Comparison of ENCODE assay signal across 11 mouse cellular contexts in genomic region chr19:32689724-32690123, GRCm38 (mm10). TPM values are rescaled to one million over a fixed set of nuclear protein-coding genes. Genes with fewer than 3 reads are reported as not detected.
DNase-seq lines count a peak whose midpoint lies in the region; ATAC-seq and TF ChIP-seq lines count a peak whose summit lies in the region.
"Had no signal": no experiment of that assay in that cellular context is flagged by ENCODE, and none has a peak within 500 bp of the region (broad histone marks: within the 10 kb centered on the region; RNA-seq: fewer than 3 reads in every experiment).

No protein-coding gene starts in this region.

- intact Hi-C loops in left cerebral cortex, postnatal 36 days (cut with DNase I): loop anchor here (5.0 to 10.0 kb wide), 2 partner anchors 187 to 715 kb away; no protein-coding TSS in a partner anchor

- no peak overlapping the region for H3K27ac ChIP-seq in embryonic facial prominence, embryonic 11.5 days (replicated peaks; ENCODE audit: low read depth, low read length)
- no peak overlapping the region for H3K27ac ChIP-seq in embryonic facial prominence, embryonic 10.5 days (replicated peaks)
- no peak overlapping the region for H3K27ac ChIP-seq in liver, embryonic 14.5 days
- H3K27ac ChIP-seq in liver, embryonic 12.5 days: no peak overlapping the region
- H3K27ac ChIP-seq: embryonic facial prominence, embryonic 13.5 days; lung, embryonic 15.5 days had no signal

- no peak overlapping the region for H3K4me3 ChIP-seq in embryonic facial prominence, embryonic 11.5 days (ENCODE audit: low read depth, low read length)
- H3K4me3 ChIP-seq in embryonic facial prominence, embryonic 10.5 days: no peak overlapping the region
- no peak overlapping the region for H3K4me3 ChIP-seq in liver, embryonic 14.5 days (ENCODE audit: insufficient read depth in 1 of 2, low read depth in 2 of 2, low read length in 2 of 2)
- no peak overlapping the region for H3K4me3 ChIP-seq in liver, embryonic 12.5 days
- H3K4me3 ChIP-seq: embryonic facial prominence, embryonic 13.5 days; lung, embryonic 15.5 days had no signal

- no peak overlapping the region for H3K9ac ChIP-seq in embryonic facial prominence, embryonic 11.5 days (replicated peaks; ENCODE audit: low read length)
- H3K9ac ChIP-seq in liver, embryonic 14.5 days (replicated peaks): no peak overlapping the region
- H3K9ac ChIP-seq in liver, embryonic 12.5 days: no peak overlapping the region
- H3K9ac ChIP-seq: embryonic facial prominence, embryonic 13.5 days; lung, embryonic 15.5 days had no signal

- H3K9me3 ChIP-seq in embryonic facial prominence, embryonic 11.5 days (replicated peaks; ENCODE audit: control insufficient read depth, low read length): no peaks in the 10 kb centered on the region
- H3K9me3 ChIP-seq in embryonic facial prominence, embryonic 10.5 days: no peaks in the 10 kb centered on the region
- H3K9me3 ChIP-seq in liver, embryonic 14.5 days (ENCODE audit: control insufficient read depth, low read length): no peaks in the 10 kb centered on the region
- no peaks in the 10 kb centered on the region for H3K9me3 ChIP-seq in liver, embryonic 12.5 days (replicated peaks)
- H3K9me3 ChIP-seq: embryonic facial prominence, embryonic 13.5 days; lung, embryonic 15.5 days had no signal

- WGBS in embryonic facial prominence, embryonic 11.5 days: 79% methylated on average over 6 of the region's 6 CpGs
- WGBS in embryonic facial prominence, embryonic 10.5 days: 86% methylated on average over 6 of the region's 6 CpGs
- 48% methylated on average over 6 of the region's 6 CpGs for WGBS in liver, embryonic 14.5 days (ENCODE audit: insufficient replicate concordance)
- 55% methylated on average over 6 of the region's 6 CpGs for WGBS in liver, embryonic 12.5 days (ENCODE audit: insufficient replicate concordance)

- no peaks in the 10 kb centered on the region for H3K27me3 ChIP-seq in embryonic facial prominence, embryonic 11.5 days (ENCODE audit: control insufficient read depth, insufficient read depth, low read length)
- H3K27me3 ChIP-seq in embryonic facial prominence, embryonic 10.5 days (replicated peaks; ENCODE audit: low read depth, poor library complexity, severe bottlenecking): no peaks in the 10 kb centered on the region
- H3K27me3 ChIP-seq in liver, embryonic 14.5 days (ENCODE audit: control insufficient read depth, insufficient read depth, low read length): no peaks in the 10 kb centered on the region
- H3K27me3 ChIP-seq in liver, embryonic 12.5 days (replicated peaks): no peaks in the 10 kb centered on the region
- H3K27me3 ChIP-seq: embryonic facial prominence, embryonic 13.5 days; lung, embryonic 15.5 days had no signal

- no peak for TF ChIP-seq EP300 in liver, embryonic 14.5 days (IDR thresholded peaks at IDR 0.05; ENCODE audit: low read depth)

- peak; percentile 49 for DNase-seq in embryonic facial prominence, embryonic 11.5 days (ENCODE audit: low spot score)
- DNase-seq in embryonic facial prominence, embryonic 10.5 days (ENCODE audit: low spot score): no peak
- peak in 2 of 3 experiments; percentile 28 to 44 for DNase-seq in liver, embryonic 14.5 days (ENCODE audit: low read depth in 3 of 3, low spot score in 3 of 3)
- peak; percentile 11 for DNase-seq in mesoderm, embryonic 11.5 days (ENCODE audit: low read depth, low spot score)
- no peak for DNase-seq in left cerebral cortex, postnatal 36 days (ENCODE audit: low spot score in 2 of 2)
- no peak for DNase-seq in right cerebral cortex, postnatal 25 days
- DNase-seq: right cerebral cortex, adult 18-20 months had no signal

- TF ChIP-seq CTCF in liver, embryonic 14.5 days (IDR thresholded peaks at IDR 0.05; ENCODE audit: low read depth): peak; percentile 46

- no peak overlapping the region for H3K4me2 ChIP-seq in embryonic facial prominence, embryonic 11.5 days (ENCODE audit: low read depth, low read length)
- no peak overlapping the region for H3K4me2 ChIP-seq in liver, embryonic 14.5 days (ENCODE audit: low read depth)
- H3K4me2 ChIP-seq in liver, embryonic 12.5 days: no peak overlapping the region
- H3K4me2 ChIP-seq: embryonic facial prominence, embryonic 13.5 days; lung, embryonic 15.5 days had no signal

- ATAC-seq in embryonic facial prominence, embryonic 11.5 days (replicated peaks; ENCODE audit: insufficient number of reproducible peaks, low FRiP score, low TSS enrichment, low read depth): no peak
- ATAC-seq in liver, embryonic 14.5 days (ENCODE audit: insufficient read depth): no peak
- ATAC-seq in liver, embryonic 12.5 days: no peak
- ATAC-seq in activated CD4-positive, CD25-positive, alpha-beta regulatory T cell, adult 4 months: peak; percentile 59

- H3K36me3 ChIP-seq in embryonic facial prominence, embryonic 11.5 days (replicated peaks; ENCODE audit: control insufficient read depth, insufficient read depth, low read depth, low read length): no peaks in the 10 kb centered on the region; the same call in 1 of the 2 replicates
- peaks cover 92% of the 10 kb centered on the region for H3K36me3 ChIP-seq in embryonic facial prominence, embryonic 10.5 days (replicated peaks)
- H3K36me3 ChIP-seq in liver, embryonic 14.5 days (replicated peaks; ENCODE audit: control insufficient read depth, insufficient read depth, low read depth): peaks cover 17% of the 10 kb centered on the region
- peaks cover 62% of the 10 kb centered on the region for H3K36me3 ChIP-seq in liver, embryonic 12.5 days

- no peaks in the 10 kb centered on the region for H3K4me1 ChIP-seq in embryonic facial prominence, embryonic 11.5 days (ENCODE audit: control insufficient read depth, insufficient read depth, low read length)
- H3K4me1 ChIP-seq in embryonic facial prominence, embryonic 10.5 days: no peaks in the 10 kb centered on the region
- no peaks in the 10 kb centered on the region for H3K4me1 ChIP-seq in liver, embryonic 14.5 days (replicated peaks; ENCODE audit: control insufficient read depth in 2 of 2, insufficient read depth in 2 of 2, low read length in 1 of 2)
- peaks cover 11% of the 10 kb centered on the region for H3K4me1 ChIP-seq in liver, embryonic 12.5 days
- H3K4me1 ChIP-seq: embryonic facial prominence, embryonic 13.5 days; lung, embryonic 15.5 days had no signal

RNA-seq across cellular contexts. Expression of gene Atad1, which starts 49.9 kb away (rescaled TPM):
- polyA plus RNA-seq in embryonic facial prominence, embryonic 11.5 days (2014; fragmentation: Nextera tagmentation; extraction: Ambion mirVana): 85.9 and 98.4 TPM in 2 replicates
- 66.6 and 71.8 TPM in 2 replicates for polyA plus RNA-seq in embryonic facial prominence, embryonic 10.5 days (2016; fragmentation: Nextera tagmentation; extraction: Ambion mirVana)
- polyA plus RNA-seq in liver, embryonic 14.5 days (2012; rRNA removed): 6.5 and 9.9 TPM in 2 replicates
- polyA plus RNA-seq in liver, embryonic 14.5 days (2014; fragmentation: Nextera tagmentation; extraction: Ambion mirVana): 20.9 and 22.3 TPM in 2 replicates
- polyA plus RNA-seq in liver, embryonic 12.5 days (2016; fragmentation: Nextera tagmentation; extraction: Ambion mirVana): 32.2 and 32.3 TPM in 2 replicates
- polyA plus RNA-seq in activated CD4-positive, CD25-positive, alpha-beta regulatory T cell, adult 4 months (2017; shearing (Covaris generic)): 100 to 1,000 TPM in 1 of 2 experiments, 10 to 100 TPM in 1; 86.2 to 108 TPM
- 10 to 100 TPM; 94.7 to 97.0 TPM for total RNA-seq in left cerebral cortex, postnatal 36 days (2021)

Comparison
In these comparisons a context has a peak if more than half of its experiments do, and no peak if none do; other contexts are left out.
1. DNase-seq: peak in embryonic facial prominence, embryonic 11.5 days (single experiment), liver, embryonic 14.5 days (2 of 3) and mesoderm, embryonic 11.5 days (single experiment); none in embryonic facial prominence, embryonic 10.5 days (single experiment), left cerebral cortex, postnatal 36 days (0 of 2) and right cerebral cortex, postnatal 25 days (single experiment).